7 mouse cellular contexts compared by ENCODE assay signal in genomic region chr16:8512830-8513229, GRCm38 (mm10). TPM values are rescaled to one million over a fixed set of nuclear protein-coding genes. Genes with fewer than 3 reads are reported as not detected.
A peak's percentile ranks its signal among the peaks of the same experiment; 100 is the strongest.
DNase-seq lines count a peak whose midpoint lies in the region; ATAC-seq and TF ChIP-seq lines count a peak whose summit lies in the region.

No protein-coding gene starts in this region.

- no peaks in the 10 kb centered on the region for H3K27me3 ChIP-seq in liver, adult 2 months (ENCODE audit: control insufficient read depth, insufficient read depth, low read length)
- no peaks in the 10 kb centered on the region for H3K27me3 ChIP-seq in limb, embryonic 11.5 days (ENCODE audit: control insufficient read depth, insufficient read depth, low read length)
- H3K27me3 ChIP-seq in small intestine, adult 2 months (ENCODE audit: control insufficient read depth, insufficient read depth, low read length) = no peaks in the 10 kb centered on the region

- no peak for TF ChIP-seq POLR2A in liver, adult 2 months (IDR thresholded peaks at IDR 0.05; ENCODE audit: extremely low read depth, insufficient read depth, low read length)
- TF ChIP-seq POLR2A in embryonic fibroblast, embryonic 13.5 days (IDR thresholded peaks at IDR 0.05; ENCODE audit: low read depth, low read length) = no peak
- TF ChIP-seq POLR2A in small intestine, adult 2 months (IDR thresholded peaks at IDR 0.05; ENCODE audit: low read depth, low read length) = no peak

- no peaks in the 10 kb centered on the region for H3K9me3 ChIP-seq in limb, embryonic 11.5 days (ENCODE audit: control insufficient read depth, low read length)

- DNase-seq in liver, adult 2 months (ENCODE audit: extremely low read depth, low read depth, low spot score) = peak; percentile 53
- no peak for DNase-seq in liver
- DNase-seq in limb, embryonic 11.5 days (ENCODE audit: low spot score) = no peak
- no peak for DNase-seq in frontal cortex, postnatal 10 days (ENCODE audit: low spot score in 2 of 2)
- DNase-seq in embryo, embryonic 10.5 days (ENCODE audit: low spot score) = no peak

- peak; percentile 31 for ATAC-seq in limb, embryonic 11.5 days (ENCODE audit: insufficient number of reproducible peaks, low FRiP score, low TSS enrichment, low read depth)

- peak overlapping the region; percentile 51 for H3K4me3 ChIP-seq in liver, adult 2 months (ENCODE audit: insufficient read depth, low read depth, low read length)
- peak overlapping the region; percentile 38 for H3K4me3 ChIP-seq in embryonic fibroblast, embryonic 13.5 days (ENCODE audit: insufficient read depth, low read length)
- peak overlapping the region; percentile 40 for H3K4me3 ChIP-seq in limb, embryonic 11.5 days (ENCODE audit: low read depth, low read length)
- peak overlapping the region; percentile 59 for H3K4me3 ChIP-seq in small intestine, adult 2 months (ENCODE audit: low read depth, low read length)

- TF ChIP-seq CTCF in liver, adult 2 months (IDR thresholded peaks at IDR 0.05; ENCODE audit: low read depth, low read length) = peak; percentile 36
- no peak for TF ChIP-seq CTCF in embryonic fibroblast, embryonic 13.5 days (IDR thresholded peaks at IDR 0.05; ENCODE audit: borderline replicate concordance, insufficient read depth, low read length)
- 0 out of 2 replicates have a peak, but pooled peaks have one; percentile 7 for TF ChIP-seq CTCF in small intestine, adult 2 months (IDR thresholded peaks at IDR 0.05; ENCODE audit: extremely low read depth, insufficient read length, insufficient replicate concordance, low read depth, low read length)

- peak overlapping the region; percentile 48 for H3K27ac ChIP-seq in liver, adult 2 months (replicated peaks; ENCODE audit: insufficient read depth, low read depth, low read length)
- no peak overlapping the region for H3K27ac ChIP-seq in embryonic fibroblast, embryonic 13.5 days (ENCODE audit: insufficient read depth, low read length)
- no peak overlapping the region for H3K27ac ChIP-seq in limb, embryonic 11.5 days (replicated peaks; ENCODE audit: low read depth, low read length)
- no peak overlapping the region for H3K27ac ChIP-seq in small intestine, adult 2 months (ENCODE audit: insufficient read depth, low read depth, low read length)

- peaks cover 18% of the 10 kb centered on the region for H3K4me1 ChIP-seq in liver, adult 2 months (ENCODE audit: control insufficient read depth, insufficient read depth, low read length)
- H3K4me1 ChIP-seq in embryonic fibroblast, embryonic 13.5 days (ENCODE audit: control insufficient read depth, insufficient read depth, low read length) = peaks cover 3% of the 10 kb centered on the region
- peaks cover 7% of the 10 kb centered on the region; the same call in 1 of the 2 replicates for H3K4me1 ChIP-seq in limb, embryonic 11.5 days (ENCODE audit: control insufficient read depth, insufficient read depth, low read length)
- H3K4me1 ChIP-seq in small intestine, adult 2 months (ENCODE audit: control insufficient read depth, insufficient read depth, insufficient read length, low read length) = peaks cover 12% of the 10 kb centered on the region; the same call in 1 of the 2 replicates

- peak overlapping the region; percentile 15 for H3K9ac ChIP-seq in liver, adult 2 months (ENCODE audit: low read depth, low read length)
- peak overlapping the region; percentile 45 for H3K9ac ChIP-seq in limb, embryonic 11.5 days (ENCODE audit: low read length)

- WGBS in liver, adult 2 months = 0% methylated on average over 5 of the region's 5 CpGs
- WGBS in limb, embryonic 11.5 days = 4% methylated on average over 5 of the region's 5 CpGs
- WGBS in small intestine, adult 2 months = 5% methylated on average over 5 of the region's 5 CpGs

- H3K4me2 ChIP-seq in limb, embryonic 11.5 days (ENCODE audit: low read depth, severe bottlenecking) = peak overlapping the region; percentile 63

- no peaks in the 10 kb centered on the region for H3K36me3 ChIP-seq in liver, adult 2 months (ENCODE audit: control insufficient read depth, insufficient read depth, low read length)
- no peaks in the 10 kb centered on the region for H3K36me3 ChIP-seq in limb, embryonic 11.5 days (ENCODE audit: control insufficient read depth, insufficient read depth, low read length)
- peaks cover 6% of the 10 kb centered on the region; the same call in 1 of the 2 replicates for H3K36me3 ChIP-seq in small intestine, adult 2 months (ENCODE audit: control insufficient read depth, insufficient read depth, low read length)

- H3K79me2 ChIP-seq in liver, adult 2 months (ENCODE audit: control insufficient read depth, insufficient read depth, low read length) = peaks cover 17% of the 10 kb centered on the region; the same call in 1 of the 2 replicates

RNA-seq across cellular contexts. Expression of gene Abat, which starts 0.4 kb away (rescaled TPM):
- total RNA-seq in liver, adult 2 months (2014; rRNA removed) = 150 and 169 TPM in 2 replicates
- 168 and 227 TPM in 2 replicates for polyA plus RNA-seq in liver, adult 2 months (2012; rRNA removed)
- polyA plus RNA-seq in embryonic fibroblast, embryonic 13.5 days (2011; ENCODE audit: insufficient read length, low read depth, missing spikeins) = 11.5 and 15.9 TPM in 2 replicates
- polyA plus RNA-seq in limb, embryonic 11.5 days (2014; fragmentation: Nextera tagmentation; extraction: Ambion mirVana) = 18.5 and 23.3 TPM in 2 replicates
- 7.8 and 22.0 TPM in 2 replicates for polyA plus RNA-seq in small intestine, adult 2 months (2012; rRNA removed)

RNA-seq across cellular contexts. Expression of gene Mettl22, which starts 42.2 kb away (rescaled TPM):
- total RNA-seq in liver, adult 2 months (2014; rRNA removed) = 14.9 and 17.2 TPM in 2 replicates
- polyA plus RNA-seq in liver, adult 2 months (2012; rRNA removed) = 23.1 and 29.0 TPM in 2 replicates
- polyA plus RNA-seq in embryonic fibroblast, embryonic 13.5 days (2011; ENCODE audit: insufficient read length, low read depth, missing spikeins) = 14.3 and 15.6 TPM in 2 replicates
- polyA plus RNA-seq in limb, embryonic 11.5 days (2014; fragmentation: Nextera tagmentation; extraction: Ambion mirVana) = 14.1 and 17.4 TPM in 2 replicates
- 5.6 and 10.3 TPM in 2 replicates for polyA plus RNA-seq in small intestine, adult 2 months (2012; rRNA removed)
